Mouse (Mus musculus) stomach, embryonic 16.5 days (tissue): Measurements from ENCODE around the gene Nup155. TPM values are rescaled to one million over a fixed set of nuclear protein-coding genes. Genes with fewer than 3 reads are reported as not detected.
A peak's percentile ranks its signal among the peaks of the same experiment; 100 is the strongest.
"Not testable (repeated sequence)": the region's sequence is repeated elsewhere in the genome, so short reads cannot be mapped to it uniquely, and the experiment has no call there.

Experiments
- ATAC-seq: fragments of 200-750 bp; cut with Nextera tagmentation; 2 replicates; pipeline ENCODE4 v1.8.0; 2017; ENCODE audit warnings: moderate number of reproducible peaks, moderate TSS enrichment; ENCODE audit not compliant: insufficient read depth, low FRiP score
- H3K27ac ChIP-seq: fragments of 300-500 bp; sonication (generic); 2 replicates; pipeline ENCODE4 v1.5.1; 2014; ENCODE audit warnings: low read length
- H3K27me3 ChIP-seq: fragments of 300-500 bp; sonication (generic); 2 replicates; pipeline ENCODE4 v1.6.1; 2014; ENCODE audit warnings: low read length, control low read depth, mixed read lengths; ENCODE audit not compliant: control insufficient read depth, insufficient read depth
- H3K36me3 ChIP-seq: fragments of 300-500 bp; sonication (generic); 2 replicates; pipeline ENCODE4 v1.6.1; 2014; ENCODE audit warnings: low read length; ENCODE audit not compliant: control insufficient read depth, insufficient read depth
- H3K4me1 ChIP-seq: fragments of 300-500 bp; sonication (generic); 2 replicates; pipeline ENCODE4 v1.6.1; 2014; ENCODE audit warnings: low read length, control low read depth, mixed read lengths; ENCODE audit not compliant: control insufficient read depth, insufficient read depth
- H3K4me2 ChIP-seq: fragments of 300-500 bp; sonication (generic); 2 replicates; pipeline ENCODE4 v1.6.1; 2014; ENCODE audit warnings: low read depth, low read length, mixed read lengths
- H3K4me3 ChIP-seq: fragments of 300-500 bp; sonication (generic); replicated peaks from 2 replicates; pipeline ENCODE4 v1.5.1; 2014; ENCODE audit warnings: mild to moderate bottlenecking, low read length
- H3K9ac ChIP-seq: fragments of 300-500 bp; sonication (generic); 2 replicates; pipeline ENCODE4 v1.6.1; 2014; ENCODE audit warnings: low read length
- H3K9me3 ChIP-seq: fragments of 300-500 bp; sonication (generic); replicated peaks from 2 replicates; pipeline ENCODE4 v1.6.1; 2016; ENCODE audit warnings: low read length, control low read depth; ENCODE audit not compliant: control insufficient read depth
- WGBS: fragments of 180-500 bp; shearing (Covaris S2); extraction: QIAGEN DNeasy Blood & Tissue Kit; methylation state at CpG from one replicate; pipeline ENCODE4 v1.1.7; 2014; 5-methylcytosine and 5-hydroxymethylcytosine counted together
- polyA plus RNA-seq: library from polyadenylated mRNA; unstranded; fragments of >200 nt; fragmentation: Nextera tagmentation; extraction: Ambion mirVana; gene quantifications from 2 replicates; pipeline ENCODE4 v1.2.1, GENCODE M21; 2015

Nup155 gene
- 14.7 and 15.7 TPM in 2 replicates for polyA plus RNA-seq

DNA sequence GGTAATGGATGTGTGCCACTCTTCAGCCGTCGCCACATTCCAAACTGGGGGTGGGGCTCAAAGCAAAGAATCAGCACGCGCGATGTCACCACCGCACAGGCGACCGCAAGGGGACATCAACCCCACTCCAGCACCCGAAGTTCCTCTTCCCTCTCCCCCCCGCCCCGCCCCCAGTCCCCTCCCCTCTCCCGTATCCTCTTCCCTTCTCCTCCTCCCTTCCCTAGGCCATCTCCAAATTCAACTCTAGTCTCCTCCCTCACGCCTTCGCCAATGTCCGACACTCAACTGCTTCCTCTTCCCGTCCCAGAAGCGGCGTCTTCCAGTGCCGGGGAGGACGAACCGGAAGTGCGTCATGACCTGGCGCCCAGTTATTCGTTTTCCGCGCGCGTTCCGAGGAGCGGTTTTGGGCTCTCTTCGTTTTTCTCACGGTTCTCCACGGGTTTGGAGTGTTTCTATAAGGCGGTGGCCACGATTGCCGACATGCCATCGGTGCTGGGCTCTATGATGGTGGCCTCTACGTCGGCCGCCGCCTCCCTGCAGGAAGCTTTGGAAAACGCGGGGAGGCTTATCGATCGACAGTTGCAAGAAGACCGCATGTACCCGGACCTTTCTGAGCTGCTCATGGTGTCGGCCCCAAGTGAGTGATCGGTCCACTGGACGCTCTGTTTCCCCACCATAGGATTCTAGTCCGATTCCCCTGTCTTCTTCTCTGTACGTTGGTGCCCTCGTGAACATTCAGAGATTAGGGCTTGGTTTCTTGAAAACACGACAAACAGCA is at the start of gene Nup155:
TSS of gene Nup155 (plus strand) at position 308 of the 778 bp plus-strand sequence.
- Histone ChIP-seq H3K36me3 (peaks cover 8% of the 10 kb centered on the region), H3K27me3 (no peaks in the 10 kb centered on the region), H3K9me3 (no peaks in the 10 kb centered on the region), H3K9ac (peak within 1 kb of the TSS; percentile 88), H3K27ac (peak within 1 kb of the TSS; percentile 75), H3K4me2 (peak within 1 kb of the TSS; percentile 86), H3K4me1 (peaks cover 12% of the 10 kb centered on the region), H3K4me3 (peak within 1 kb of the TSS; percentile 77)
- WGBS = under 1% methylated on average over 53 of the region's 54 CpGs
- peak; percentile 95 for ATAC-seq

DNA sequence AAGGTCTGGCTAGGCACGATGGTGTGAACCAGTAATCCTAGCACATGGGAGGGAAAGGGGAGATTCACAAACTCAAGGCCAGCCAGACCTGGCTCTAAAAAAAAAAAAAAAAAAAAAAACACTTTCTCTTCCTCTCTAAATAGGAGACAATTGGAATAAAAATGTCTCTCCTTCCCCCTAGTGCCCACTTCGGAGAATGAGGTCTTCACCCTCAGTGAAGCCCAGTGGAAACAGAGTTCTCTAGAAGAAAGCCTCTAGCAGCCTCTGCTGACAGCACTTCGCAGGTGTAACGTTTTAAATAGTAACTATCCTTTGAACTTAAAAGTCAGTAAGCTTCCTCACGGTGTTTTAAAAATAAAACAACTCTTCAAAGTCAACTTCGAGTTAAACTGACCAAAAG is 43.9 kb upstream of the Nup155 start:
- no peaks in the 10 kb centered on the region for H3K27me3 ChIP-seq
- H3K36me3 ChIP-seq = 0 out of 2 replicates have a peak, but pooled peaks cover 3% of the 10 kb centered on the region
- no peak overlapping the region for H3K27ac ChIP-seq
- 51% methylated on average over 6 of the region's 6 CpGs for WGBS
- H3K4me3 ChIP-seq = no peak overlapping the region
- H3K4me2 ChIP-seq = no peak overlapping the region
- H3K9ac ChIP-seq = no peak overlapping the region
- no peaks in the 10 kb centered on the region for H3K9me3 ChIP-seq
- H3K4me1 ChIP-seq = no peaks in the 10 kb centered on the region
- no peak for ATAC-seq

DNA sequence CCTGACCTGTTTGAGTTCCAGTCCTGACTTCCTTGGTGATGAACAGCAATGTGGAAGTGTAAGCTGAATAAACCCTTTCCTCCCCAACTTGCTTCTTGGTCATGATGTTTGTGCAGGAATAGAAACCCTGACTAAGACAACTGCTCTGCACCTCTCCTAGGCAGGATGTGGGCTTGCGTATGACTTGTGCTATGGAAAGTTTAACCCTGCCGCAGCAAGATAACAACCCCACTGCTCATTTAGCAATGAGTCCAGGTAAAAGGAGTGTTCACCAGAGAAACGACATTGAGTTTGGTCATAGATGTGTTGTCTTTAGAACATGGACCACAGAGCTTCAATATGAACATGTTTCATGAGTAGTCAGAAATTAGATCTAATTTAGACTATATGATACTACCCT is 35.9 kb upstream of the Nup155 start:
- not testable (repeated sequence) for H3K27ac ChIP-seq, H3K4me1 ChIP-seq, H3K9me3 ChIP-seq, ATAC-seq, H3K4me3 ChIP-seq, H3K9ac ChIP-seq, H3K36me3 ChIP-seq, H3K27me3 ChIP-seq, H3K4me2 ChIP-seq
- WGBS = 91% methylated on average over 3 of the region's 3 CpGs

DNA sequence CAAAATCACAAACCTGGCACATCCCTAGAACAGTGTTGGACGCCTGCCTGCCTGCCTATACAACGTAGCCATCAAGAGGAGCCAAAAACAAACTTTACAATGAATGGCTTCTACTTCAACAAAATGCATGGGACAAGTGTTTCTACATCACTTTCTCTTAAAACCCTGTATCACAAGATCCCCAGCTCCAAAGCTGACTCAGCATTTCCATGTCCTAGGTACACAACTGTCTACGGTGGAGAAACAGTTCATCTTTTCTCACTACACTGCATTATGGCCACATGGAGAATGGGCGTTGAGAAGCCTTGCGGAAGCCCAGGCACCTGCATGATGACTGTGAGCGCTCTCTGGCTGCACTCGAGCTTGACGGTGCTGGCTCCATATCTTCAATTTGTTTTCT is 26.9 kb upstream of the Nup155 start:
- 95% methylated on average over 8 of the region's 8 CpGs for WGBS

DNA sequence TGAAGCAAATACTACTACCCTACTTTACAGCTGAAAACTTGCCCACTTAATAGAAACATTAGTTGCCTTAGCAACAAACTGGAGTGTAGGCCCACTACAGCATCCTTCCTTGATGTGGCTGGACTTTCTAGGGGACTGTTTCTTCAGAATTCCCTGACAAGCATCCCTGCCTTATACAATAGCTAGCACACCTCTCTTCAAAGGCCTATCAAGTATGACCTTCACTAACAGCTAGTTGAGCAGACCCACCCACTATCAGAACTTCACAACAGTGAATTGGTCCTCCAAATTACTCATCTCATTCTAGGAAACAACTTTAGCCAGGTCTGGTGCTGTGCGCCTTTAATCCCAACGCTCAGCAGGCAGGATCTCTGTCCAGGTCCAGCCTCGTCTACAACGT is 21.8 kb upstream of the Nup155 start:
- Histone ChIP-seq H3K4me2 (no peak overlapping the region), H3K9ac (no peak overlapping the region), H3K27ac (no peak overlapping the region), H3K4me3 (no peak overlapping the region), H3K4me1 (no peaks in the 10 kb centered on the region), H3K36me3 (0 out of 2 replicates have a peak, but pooled peaks cover 2% of the 10 kb centered on the region), H3K27me3 (no peaks in the 10 kb centered on the region), H3K9me3 (no peaks in the 10 kb centered on the region)
- no peak for ATAC-seq
- 89% methylated on average over 4 of the region's 4 CpGs for WGBS

More for the DNA sequence above, 26.9 kb upstream of the Nup155 start:
- Histone ChIP-seq H3K27me3 (no peaks in the 10 kb centered on the region), H3K4me2 (no peak overlapping the region), H3K27ac (no peak overlapping the region), H3K4me1 (no peaks in the 10 kb centered on the region), H3K9ac (no peak overlapping the region), H3K36me3 (peaks cover 8% of the 10 kb centered on the region; the same call in 1 of the 2 replicates), H3K4me3 (no peak overlapping the region), H3K9me3 (no peaks in the 10 kb centered on the region)
- no peak for ATAC-seq

DNA sequence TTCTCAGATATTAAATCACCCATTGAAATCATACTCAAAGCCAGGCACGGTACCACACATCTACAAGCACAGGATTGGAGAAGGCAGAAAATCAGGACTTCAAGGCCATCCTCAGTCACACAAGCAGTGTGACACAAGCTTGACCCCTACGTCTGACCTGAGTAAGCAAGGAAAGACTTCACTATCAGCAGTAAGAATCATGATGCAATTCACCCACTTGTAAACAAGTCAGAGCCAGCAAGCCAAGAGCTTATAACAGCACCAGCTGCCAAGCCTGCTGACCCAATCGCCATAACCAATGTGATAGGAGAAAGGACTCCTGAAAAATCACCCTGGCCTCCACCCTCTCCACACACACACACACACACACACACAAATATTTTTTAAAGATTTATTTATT is 20.4 kb upstream of the Nup155 start:
- no peak overlapping the region for H3K9ac ChIP-seq
- H3K27ac ChIP-seq = no peak overlapping the region
- 69% methylated on average over 3 of the region's 3 CpGs for WGBS
- H3K4me1 ChIP-seq = no peaks in the 10 kb centered on the region
- no peak overlapping the region for H3K4me3 ChIP-seq
- H3K27me3 ChIP-seq = no peaks in the 10 kb centered on the region
- no peak for ATAC-seq
- no peaks in the 10 kb centered on the region for H3K9me3 ChIP-seq
- no peak overlapping the region for H3K4me2 ChIP-seq
- peaks cover 5% of the 10 kb centered on the region; the same call in 1 of the 2 replicates for H3K36me3 ChIP-seq

DNA sequence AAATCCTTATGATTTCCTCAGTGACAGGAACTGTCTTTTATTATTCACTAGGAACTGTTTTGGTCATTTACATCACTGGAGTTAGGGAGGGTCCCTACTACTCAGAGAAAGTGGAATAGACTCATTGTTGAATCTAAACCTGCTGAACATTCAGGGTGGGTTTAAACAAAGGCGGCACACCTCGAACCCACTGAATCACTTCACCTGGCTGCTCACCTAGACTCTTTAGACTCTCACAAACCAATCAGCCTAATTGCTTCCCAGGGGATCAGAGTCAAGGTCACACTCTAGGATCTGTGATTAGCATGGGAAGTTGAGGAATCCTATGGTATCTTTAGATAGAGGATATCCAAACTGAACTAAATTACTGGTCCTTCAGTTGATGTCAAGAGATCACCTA is 18.4 kb upstream of the Nup155 start:
- H3K27me3 ChIP-seq = no peaks in the 10 kb centered on the region
- no peak for ATAC-seq
- no peaks in the 10 kb centered on the region for H3K4me1 ChIP-seq
- no peak overlapping the region for H3K9ac ChIP-seq
- H3K27ac ChIP-seq = no peak overlapping the region
- H3K4me2 ChIP-seq = no peak overlapping the region
- no peak overlapping the region for H3K4me3 ChIP-seq
- H3K9me3 ChIP-seq = no peaks in the 10 kb centered on the region
- WGBS = 89% methylated on average over 2 of the region's 2 CpGs
- peaks cover 3% of the 10 kb centered on the region; the same call in 1 of the 2 replicates for H3K36me3 ChIP-seq

DNA sequence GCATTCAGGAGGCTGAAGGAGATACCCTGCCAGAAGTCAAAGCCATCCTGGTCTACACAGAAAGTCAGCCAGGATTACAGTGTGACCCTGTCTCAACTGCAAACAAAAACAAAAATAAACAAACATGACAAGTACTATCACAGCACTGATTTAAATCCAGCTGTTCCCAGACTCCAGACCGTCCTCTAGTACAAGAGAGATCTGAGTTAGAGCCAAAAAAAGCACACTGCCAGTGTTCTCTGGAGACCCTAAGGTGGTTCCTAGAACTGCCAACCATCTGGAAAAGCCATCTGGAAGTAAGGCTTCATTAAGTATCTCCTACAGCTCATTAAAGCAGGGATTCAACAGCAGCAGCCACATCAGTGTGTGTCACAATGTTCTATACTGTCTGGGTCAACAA is 16.4 kb upstream of the Nup155 start:
- not testable (repeated sequence) for H3K4me1 ChIP-seq, H3K27me3 ChIP-seq, H3K36me3 ChIP-seq, H3K27ac ChIP-seq, H3K9ac ChIP-seq, H3K9me3 ChIP-seq, H3K4me3 ChIP-seq, H3K4me2 ChIP-seq, ATAC-seq
- 81% methylated on average over 1 of the region's 1 CpGs for WGBS

DNA sequence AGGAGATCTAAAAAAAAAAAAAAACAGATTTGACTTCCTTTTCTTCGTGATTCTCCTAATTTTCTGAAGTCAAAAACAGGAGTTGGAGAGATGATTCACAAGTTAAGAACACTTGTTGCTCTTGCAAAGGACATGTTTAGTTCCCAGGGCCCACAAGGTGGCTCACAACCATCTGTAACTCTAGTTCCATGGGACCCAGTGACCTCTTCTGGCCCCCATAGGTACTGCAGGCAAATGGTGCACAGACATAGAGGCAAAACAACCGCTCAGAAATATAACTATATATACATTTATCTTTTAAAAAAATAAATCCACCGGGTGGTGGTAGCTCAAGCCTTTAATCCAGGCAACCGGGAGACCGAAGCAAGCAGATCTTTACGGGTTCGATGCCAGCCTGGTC is 11.2 kb upstream of the Nup155 start:
- H3K36me3 ChIP-seq = peaks cover 3% of the 10 kb centered on the region; the same call in 1 of the 2 replicates

More for the DNA sequence above, 11.2 kb upstream of the Nup155 start:
- H3K27me3 ChIP-seq = no peaks in the 10 kb centered on the region
- H3K4me1 ChIP-seq = no peaks in the 10 kb centered on the region
- H3K9ac ChIP-seq = no peak overlapping the region
- H3K4me2 ChIP-seq = peak overlapping the region; percentile 41
- ATAC-seq = no peak
- H3K4me3 ChIP-seq = peak overlapping the region; percentile 26
- 25% methylated on average over 7 of the region's 7 CpGs for WGBS
- no peaks in the 10 kb centered on the region for H3K9me3 ChIP-seq
- H3K27ac ChIP-seq = no peak overlapping the region
